Mouse (Mus musculus) cerebellum, adult 18-20 months (tissue): ENCODE measurements at regions not wholly inside any gene's neighbourhood (a gene's known extent, or its start where the extent isn't known, plus 50 kb on each side); places are given as distances from the start of the nearest gene placed in this dataset.

ENCODE experiments used
- DNase-seq, 2 experiments: peaks; one replicate each; pipeline ENCODE4 v3.0.0; 2021

DNA sequence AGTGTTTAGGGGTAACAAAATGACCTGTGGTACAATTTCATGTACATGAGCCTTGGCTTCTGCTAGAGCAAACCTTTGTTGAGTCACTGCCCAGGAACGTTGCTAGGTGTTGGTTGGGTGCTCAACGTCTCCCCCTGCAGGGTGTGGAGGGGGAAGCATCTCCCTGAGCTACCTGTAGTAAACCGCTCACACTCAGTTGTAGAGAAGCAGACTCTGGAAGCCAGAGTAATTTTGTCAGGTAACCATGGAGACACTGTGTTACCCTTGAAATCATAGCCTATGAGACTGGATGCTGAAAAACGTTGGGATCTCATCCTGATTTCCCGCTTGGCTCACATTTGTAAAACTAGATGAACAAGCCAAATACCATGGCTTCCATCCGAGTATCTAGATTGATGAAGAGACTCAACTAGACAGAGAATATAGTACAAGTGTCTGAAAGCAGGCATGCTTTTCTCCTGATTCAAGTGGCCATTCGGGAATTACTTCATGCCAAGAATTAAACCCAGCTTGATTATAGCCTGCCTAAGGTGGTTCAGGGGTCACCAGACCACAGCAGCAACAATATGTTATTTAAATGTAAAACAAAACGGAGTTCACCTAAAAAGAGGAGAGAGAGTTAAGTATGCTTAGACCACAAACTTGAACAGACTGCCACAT, 63.7 kb upstream of the Ctla4 start:
- DNase-seq: peak; percentile 7 to 17

DNA sequence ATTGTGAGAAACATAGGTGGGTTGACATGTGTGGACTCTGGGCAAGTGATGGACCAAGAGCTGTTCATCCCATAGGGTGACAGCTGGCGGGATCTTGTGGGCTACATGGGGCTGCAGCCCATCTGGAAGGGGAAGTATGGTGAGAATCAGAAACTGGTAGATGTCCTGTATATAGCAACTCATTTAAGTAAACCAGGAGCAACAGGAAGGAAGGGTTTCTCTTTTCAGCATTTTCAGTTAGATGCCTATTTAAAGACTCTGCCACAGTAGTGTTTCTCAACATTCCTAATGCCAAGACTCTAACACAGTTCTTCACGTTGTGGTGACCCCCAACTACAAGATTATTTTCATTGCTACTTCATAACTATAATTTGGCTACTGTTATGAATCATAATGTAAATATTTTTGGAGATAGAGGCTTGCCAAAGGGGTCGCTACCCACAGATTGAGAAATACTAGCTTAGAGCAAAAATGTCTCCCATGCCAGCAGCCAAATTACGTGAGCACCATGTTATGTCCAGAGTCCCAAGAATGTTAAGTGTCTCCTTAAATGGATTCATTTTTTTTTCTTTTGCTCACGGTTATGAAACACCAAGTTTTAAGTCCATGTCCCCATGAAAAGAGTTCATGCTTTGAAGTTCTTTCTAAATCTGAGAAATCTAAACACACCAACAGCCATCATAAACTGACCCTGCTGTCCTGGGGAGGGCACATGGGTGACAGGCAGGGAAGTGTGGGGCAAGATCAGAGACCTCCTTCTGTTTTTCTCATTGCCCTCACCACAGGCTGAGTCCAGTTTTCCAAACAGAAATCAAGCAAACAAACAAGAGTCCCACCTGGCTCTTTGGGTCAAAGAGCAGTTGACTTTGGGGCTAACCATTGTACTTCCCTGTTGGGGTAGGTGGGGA, 62.3 kb upstream of the Ctla4 start:
- DNase-seq: no peak

DNA sequence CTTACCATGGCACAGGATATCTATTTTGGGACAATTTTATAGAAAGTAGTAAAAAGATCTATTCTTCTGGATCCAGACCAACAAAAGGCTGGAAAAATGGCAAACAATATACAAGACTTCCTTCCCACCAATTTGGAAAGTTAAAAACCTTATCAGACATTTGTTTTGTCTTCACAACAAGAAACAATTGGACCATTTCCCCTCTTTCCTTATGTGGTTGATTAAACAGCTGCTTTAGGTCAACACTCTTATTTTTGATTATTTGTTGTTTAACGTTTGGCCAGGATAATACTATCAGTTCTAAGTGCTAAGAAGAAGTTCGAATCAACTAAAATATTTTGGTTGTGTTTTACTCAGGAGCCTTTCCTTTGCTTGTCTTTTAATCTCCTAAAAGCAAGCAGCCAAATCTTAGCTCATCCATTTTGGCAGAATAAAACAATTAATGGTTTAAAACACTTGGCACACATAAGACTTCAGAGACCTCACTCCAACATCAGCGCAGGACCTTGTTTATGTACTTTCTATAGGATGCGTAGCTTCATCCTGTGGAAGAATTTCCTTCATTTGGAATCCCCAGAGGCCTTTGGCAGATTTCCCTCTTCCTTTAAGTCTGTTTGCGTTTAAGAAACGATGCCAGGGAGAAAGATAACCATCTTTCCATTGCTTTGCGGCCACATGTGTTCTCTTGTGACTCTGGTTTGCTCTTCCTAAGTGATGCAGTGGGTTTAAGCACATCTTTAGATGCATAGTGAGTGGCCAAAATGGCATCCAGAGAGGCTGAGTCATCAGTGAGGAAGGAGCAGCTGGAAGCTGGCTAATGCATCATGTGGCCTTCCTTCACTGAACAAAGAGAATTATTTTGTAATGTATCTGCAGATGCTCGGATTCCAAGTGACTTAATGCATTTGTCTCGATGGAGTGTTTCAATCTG, 61.3 kb upstream of the Ctla4 start:
- no peak for DNase-seq

DNA sequence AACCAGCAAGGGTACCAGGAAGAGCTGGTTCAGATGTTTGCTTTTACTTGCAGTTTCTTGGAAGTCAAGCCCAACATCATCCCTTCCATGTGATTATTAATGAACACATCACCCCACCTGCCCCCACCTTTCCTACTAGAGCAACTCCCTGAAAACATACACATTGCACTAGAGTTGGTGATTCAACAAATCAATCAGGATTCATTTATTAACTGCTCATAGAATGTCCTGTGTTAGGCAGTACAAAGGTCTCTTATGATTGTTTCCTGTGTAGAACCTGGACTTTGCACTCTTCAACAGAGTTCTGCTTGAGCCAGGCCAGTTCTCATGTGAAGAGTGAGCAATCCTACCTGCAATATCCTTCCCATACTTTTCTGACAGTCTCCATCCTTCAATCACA, 59.8 kb upstream of the Ctla4 start:
- DNase-seq: no peak

GRCm38 (mm10) chr1:60828152-60828551, 58.6 kb upstream of the Ctla4 start:
- no peak for DNase-seq

DNA sequence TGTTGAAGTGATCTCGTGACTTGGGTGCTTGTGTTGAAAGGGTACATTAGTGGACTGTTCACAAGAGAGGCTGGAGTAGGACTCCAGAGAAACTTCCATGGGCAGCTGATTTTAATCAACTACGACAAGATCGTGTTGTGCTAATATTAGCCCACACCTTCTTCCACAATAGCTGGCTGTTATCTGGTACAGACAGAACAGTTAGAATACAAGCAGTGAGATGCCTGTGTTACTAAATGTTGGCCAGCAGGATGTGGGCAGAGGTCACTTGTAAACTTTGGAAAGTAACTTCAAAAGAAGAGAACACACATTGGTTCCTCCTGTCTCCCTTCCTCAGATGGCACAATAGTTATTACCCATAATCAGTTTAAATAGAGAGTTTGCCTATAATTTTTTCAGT, 57.0 kb upstream of the Ctla4 start:
- no peak for DNase-seq

GRCm38 (mm10) chr1:60833668-60834067, 53.1 kb upstream of the Ctla4 start:
- DNase-seq: no peak
